In the genomic region with DNA sequence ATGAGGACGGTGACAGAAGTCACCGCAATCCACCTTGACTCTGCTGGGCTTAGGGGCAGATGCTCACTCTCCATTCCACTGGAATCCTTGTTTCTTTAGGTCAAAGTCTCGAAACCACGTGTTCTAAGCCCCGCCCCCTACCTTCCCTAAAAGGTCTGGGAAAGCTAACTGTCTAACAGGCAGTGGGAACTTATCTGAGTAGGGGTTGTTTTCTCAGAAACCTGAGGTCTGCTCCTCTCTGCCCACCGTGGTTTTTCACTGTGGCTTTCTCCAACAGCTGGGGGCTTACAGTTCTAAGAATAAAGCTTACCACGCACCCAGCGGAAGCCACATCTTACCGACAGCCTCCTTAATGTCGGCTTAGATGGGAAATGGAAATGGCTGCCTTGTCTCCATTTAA, we compare ENCODE assay signal across 11 mouse cellular contexts. TPM values are rescaled to one million over a fixed set of nuclear protein-coding genes. Genes with fewer than 3 reads are reported as not detected.
A peak's percentile ranks its signal among the peaks of the same experiment; 100 is the strongest.
DNase-seq lines count a peak whose midpoint lies in the region; ATAC-seq and TF ChIP-seq lines count a peak whose summit lies in the region.
"Had no signal": no experiment of that assay in that cellular context is flagged by ENCODE, and none has a peak within 500 bp of the region (broad histone marks: within the 10 kb centered on the region; RNA-seq: fewer than 3 reads in every experiment).

No protein-coding gene starts in this region.

- H3K36me3 ChIP-seq in midbrain, postnatal 0 days (ENCODE audit: insufficient read depth, low read length), result no peaks in the 10 kb centered on the region; the same call in 1 of the 2 replicates
- peaks cover 14% of the 10 kb centered on the region for H3K36me3 ChIP-seq in midbrain, embryonic 13.5 days
- H3K36me3 ChIP-seq in liver, embryonic 12.5 days, result peaks cover 18% of the 10 kb centered on the region
- H3K36me3 ChIP-seq in forebrain, embryonic 10.5 days (replicated peaks), result peaks cover 19% of the 10 kb centered on the region

- TF ChIP-seq CTCF in midbrain, postnatal 0 days (IDR thresholded peaks at IDR 0.05), result no peak
- no peak for TF ChIP-seq CTCF in left cerebral cortex, adult 2 months (IDR thresholded peaks at IDR 0.05)

- DNase-seq in embryo, embryonic 10.5 days (ENCODE audit: low spot score), result peak; percentile 21
- DNase-seq in embryo, embryonic 10 days (ENCODE audit: low spot score), result no peak
- DNase-seq in midbrain, postnatal 0 days (ENCODE audit: low spot score), result no peak
- no peak for DNase-seq in left cerebral cortex, adult 2 months (ENCODE audit: extremely low spot score in 1 of 2, low spot score in 2 of 2)
- no peak for DNase-seq in lung, postnatal 36 days
- DNase-seq in forebrain, embryonic 10.5 days (ENCODE audit: extremely low spot score, low spot score), result no peak
- DNase-seq: adrenal gland, adult 8-10 months had no signal

- H3K4me3 ChIP-seq in midbrain, postnatal 0 days (ENCODE audit: low read depth, low read length), result no peak overlapping the region
- H3K4me3 ChIP-seq in midbrain, embryonic 13.5 days (replicated peaks), result no peak overlapping the region
- H3K4me3 ChIP-seq in liver, embryonic 12.5 days, result no peak overlapping the region
- H3K4me3 ChIP-seq in left cerebral cortex, adult 2 months, result no peak overlapping the region
- H3K4me3 ChIP-seq in forebrain, embryonic 10.5 days, result no peak overlapping the region
- H3K4me3 ChIP-seq: midbrain, embryonic 10.5 days had no signal

- no peak overlapping the region for H3K4me2 ChIP-seq in midbrain, postnatal 0 days (ENCODE audit: low read depth, low read length, poor library complexity, severe bottlenecking)
- H3K4me2 ChIP-seq in midbrain, embryonic 13.5 days (replicated peaks), result no peak overlapping the region
- peak overlapping the region; percentile 41 for H3K4me2 ChIP-seq in liver, embryonic 12.5 days

- intact Hi-C loops in left cerebral cortex, adult 2 months (cut with DNase I), result no loop called here

- ATAC-seq in midbrain, postnatal 0 days (ENCODE audit: low FRiP score), result no peak
- no peak for ATAC-seq in midbrain, embryonic 13.5 days
- ATAC-seq in liver, embryonic 12.5 days, result peak; percentile 24; the same call in 1 of the 2 replicates

- H3K27ac ChIP-seq in midbrain, postnatal 0 days (ENCODE audit: low read depth, low read length), result 0 out of 2 replicates have a peak overlapping the region, but pooled peaks have one; percentile 7
- no peak overlapping the region for H3K27ac ChIP-seq in midbrain, embryonic 13.5 days
- peak overlapping the region; percentile 32; the same call in 1 of the 2 replicates for H3K27ac ChIP-seq in liver, embryonic 12.5 days
- no peak overlapping the region for H3K27ac ChIP-seq in left cerebral cortex, adult 2 months
- H3K27ac ChIP-seq in forebrain, embryonic 10.5 days, result no peak overlapping the region
- H3K27ac ChIP-seq: midbrain, embryonic 10.5 days; stomach, postnatal 0 days had no signal

- WGBS in midbrain, postnatal 0 days, result 37% methylated on average over 10 of the region's 10 CpGs
- WGBS in midbrain, embryonic 13.5 days, result 36% methylated on average over 10 of the region's 10 CpGs
- 15% methylated on average over 10 of the region's 10 CpGs for WGBS in liver, embryonic 12.5 days (ENCODE audit: insufficient replicate concordance)
- WGBS in forebrain, embryonic 10.5 days, result 52% methylated on average over 10 of the region's 10 CpGs

- no peaks in the 10 kb centered on the region for H3K4me1 ChIP-seq in midbrain, postnatal 0 days (ENCODE audit: insufficient read depth, low read length)
- peaks cover 10% of the 10 kb centered on the region; the same call in 1 of the 2 replicates for H3K4me1 ChIP-seq in midbrain, embryonic 13.5 days (replicated peaks)
- H3K4me1 ChIP-seq in liver, embryonic 12.5 days, result peaks cover 40% of the 10 kb centered on the region
- peaks cover 33% of the 10 kb centered on the region for H3K4me1 ChIP-seq in forebrain, embryonic 10.5 days

- no peak overlapping the region for H3K9ac ChIP-seq in midbrain, postnatal 0 days (replicated peaks; ENCODE audit: low read length, poor library complexity, severe bottlenecking)
- no peak overlapping the region for H3K9ac ChIP-seq in midbrain, embryonic 13.5 days (replicated peaks)
- H3K9ac ChIP-seq in liver, embryonic 12.5 days, result no peak overlapping the region

- 0 out of 2 replicates have a peak, but pooled peaks cover 7% of the 10 kb centered on the region for H3K27me3 ChIP-seq in midbrain, postnatal 0 days (ENCODE audit: insufficient read depth, low read length)
- peaks cover 30% of the 10 kb centered on the region for H3K27me3 ChIP-seq in midbrain, embryonic 13.5 days
- peaks cover 21% of the 10 kb centered on the region; the same call in 1 of the 2 replicates for H3K27me3 ChIP-seq in liver, embryonic 12.5 days (replicated peaks)
- H3K27me3 ChIP-seq in forebrain, embryonic 10.5 days (ENCODE audit: poor library complexity, severe bottlenecking), result peaks cover 47% of the 10 kb centered on the region

- no peaks in the 10 kb centered on the region for H3K9me3 ChIP-seq in midbrain, postnatal 0 days (ENCODE audit: low read length)
- H3K9me3 ChIP-seq in midbrain, embryonic 13.5 days, result no peaks in the 10 kb centered on the region
- no peaks in the 10 kb centered on the region for H3K9me3 ChIP-seq in liver, embryonic 12.5 days (replicated peaks)
- no peaks in the 10 kb centered on the region for H3K9me3 ChIP-seq in forebrain, embryonic 10.5 days
- H3K9me3 ChIP-seq: midbrain, embryonic 10.5 days had no signal

RNA-seq across cellular contexts. Expression of a gene that starts 12.0 kb away (rescaled TPM):
- total RNA-seq in midbrain, postnatal 0 days (2014; rRNA removed), result 0.19 and 0.55 TPM in 2 replicates
- 0.10 and 0.15 TPM in 2 replicates for polyA plus RNA-seq in midbrain, postnatal 0 days (2015; fragmentation: Nextera tagmentation; extraction: Ambion mirVana)
- polyA plus RNA-seq in midbrain, embryonic 13.5 days (2015; fragmentation: Nextera tagmentation; extraction: Ambion mirVana), result 0.23 TPM in 1 of 2 replicates, not detected in the other
- not detected in 2 replicates for polyA plus RNA-seq in liver, embryonic 12.5 days (2016; fragmentation: Nextera tagmentation; extraction: Ambion mirVana)
- total RNA-seq in left cerebral cortex, adult 2 months (2021), result 1 to 10 TPM in 1 of 2 experiments, under 1 TPM in 1; 0.38 to 1.8 TPM
- polyA plus RNA-seq in forebrain, embryonic 10.5 days (2016; fragmentation: Nextera tagmentation; extraction: Ambion mirVana), result not detected in 2 replicates
- polyA plus RNA-seq: midbrain, embryonic 10.5 days; stomach, postnatal 0 days had no signal

RNA-seq across cellular contexts. Expression of a gene that starts 33.5 kb away (rescaled TPM):
- total RNA-seq in midbrain, postnatal 0 days (2014; rRNA removed), result 61.4 and 75.8 TPM in 2 replicates
- 123 and 129 TPM in 2 replicates for polyA plus RNA-seq in midbrain, postnatal 0 days (2015; fragmentation: Nextera tagmentation; extraction: Ambion mirVana)
- 109 and 111 TPM in 2 replicates for polyA plus RNA-seq in midbrain, embryonic 13.5 days (2015; fragmentation: Nextera tagmentation; extraction: Ambion mirVana)
- polyA plus RNA-seq in liver, embryonic 12.5 days (2016; fragmentation: Nextera tagmentation; extraction: Ambion mirVana), result 52.6 and 52.8 TPM in 2 replicates
- total RNA-seq in left cerebral cortex, adult 2 months (2021), result 10 to 100 TPM; 80.8 to 84.0 TPM
- 125 and 129 TPM in 2 replicates for polyA plus RNA-seq in forebrain, embryonic 10.5 days (2016; fragmentation: Nextera tagmentation; extraction: Ambion mirVana)

Comparison
In these comparisons a context has a peak if more than half of its experiments do, and no peak if none do; other contexts are left out.
1. H3K27ac ChIP-seq: peak in midbrain, postnatal 0 days (single experiment) and liver, embryonic 12.5 days (single experiment); none in midbrain, embryonic 13.5 days (single experiment), left cerebral cortex, adult 2 months (single experiment) and forebrain, embryonic 10.5 days (single experiment).